Mouse (Mus musculus): Measurements from ENCODE around the gene Creb3l2. TPM values are rescaled to one million over a fixed set of nuclear protein-coding genes. Genes with fewer than 3 reads are reported as not detected.

The Creb3l2 gene
- polyA plus RNA-seq, 1 experiment from 2014 or later, result 20.8 TPM

DNA sequence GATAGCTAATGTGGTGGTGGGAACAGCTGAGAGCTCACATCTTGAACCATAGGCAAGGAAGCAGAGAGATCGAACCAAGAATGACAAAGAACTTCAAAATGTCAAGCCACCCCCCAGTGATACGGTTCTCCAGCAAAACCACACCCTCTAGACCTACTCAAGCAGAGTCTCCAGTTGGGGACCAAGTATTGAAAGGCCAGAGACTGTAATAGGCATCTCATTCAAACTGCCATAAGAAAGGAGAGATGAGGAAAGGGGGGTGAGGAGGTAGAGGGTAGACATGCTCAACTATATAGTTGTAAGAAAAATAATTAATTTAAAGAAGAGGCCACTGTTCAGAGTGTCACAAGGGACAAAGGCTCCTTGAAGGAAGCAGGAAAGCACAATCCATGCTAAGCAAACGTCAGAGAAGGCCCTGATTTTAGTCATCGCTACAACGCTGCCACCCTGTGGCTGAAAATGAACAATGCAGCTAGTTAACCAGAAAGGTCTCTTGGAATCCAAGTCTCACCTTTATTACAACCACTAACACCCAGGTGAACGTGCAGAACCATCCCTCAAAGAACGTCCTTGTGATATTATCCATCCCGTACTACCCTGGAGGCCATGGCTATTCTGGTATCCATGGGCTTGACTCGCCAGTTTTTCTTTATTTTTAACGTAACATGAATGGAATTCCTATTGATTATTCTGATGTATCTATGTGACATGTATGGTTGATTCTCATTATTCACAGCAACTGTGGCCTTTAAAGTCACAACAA is 5.9 kb upstream of the Creb3l2 start:
- no peak overlapping the region for H3K27ac ChIP-seq
- H3K4me1 ChIP-seq (replicated peaks; ENCODE audit: insufficient read depth, low read length), result no peaks in the 10 kb centered on the region
- DNase-seq (ENCODE audit: low spot score) (peak; percentile 87), ATAC-seq (replicated peaks; ENCODE audit: low FRiP score, low read depth) (peak; percentile 59; the same call in 1 of the 2 replicates)
- H3K9ac ChIP-seq (ENCODE audit: low read depth, low read length), result no peak overlapping the region
- no peaks in the 10 kb centered on the region for H3K36me3 ChIP-seq (ENCODE audit: insufficient read depth, low read length)
- H3K9me3 ChIP-seq (replicated peaks; ENCODE audit: low read length), result no peaks in the 10 kb centered on the region
- H3K27me3 ChIP-seq (ENCODE audit: insufficient read depth, low read length), result no peaks in the 10 kb centered on the region
- no peak overlapping the region for H3K4me2 ChIP-seq (ENCODE audit: low read length)
- no peak overlapping the region for H3K4me3 ChIP-seq (replicated peaks; ENCODE audit: low read depth, low read length)
- 23% methylated on average over 10 of the region's 10 CpGs for WGBS
- peak; percentile 96 for TF ChIP-seq CTCF (IDR thresholded peaks at IDR 0.05; ENCODE audit: low read depth)

DNA sequence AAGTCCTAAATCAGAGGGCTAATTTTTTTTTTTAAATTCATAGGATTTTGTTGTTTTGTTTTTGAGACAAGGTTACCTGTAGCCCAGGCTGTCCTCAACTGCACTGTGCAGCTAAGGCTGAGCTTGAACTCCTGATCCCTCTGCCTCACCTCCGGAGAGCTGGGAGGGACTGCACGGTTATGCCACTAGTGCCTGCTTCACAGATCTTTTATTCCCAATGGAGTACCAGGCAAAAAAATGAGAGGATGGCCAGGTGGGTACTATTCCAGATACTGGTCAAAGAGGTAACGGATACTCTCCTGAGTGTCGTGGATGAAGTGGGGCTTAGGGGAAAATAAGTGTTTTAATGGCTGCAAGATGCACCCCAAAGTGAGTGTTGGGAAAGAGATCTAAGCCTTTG is 835 bp upstream of the Creb3l2 start:
- 43% methylated on average over 4 of the region's 4 CpGs for WGBS
- TF ChIP-seq CTCF (IDR thresholded peaks at IDR 0.05; ENCODE audit: low read depth), result no peak
- DNase-seq (ENCODE audit: low spot score), result no peak
- H3K9ac ChIP-seq (ENCODE audit: low read depth, low read length), result peak overlapping the region; percentile 43; the same call in 1 of the 2 replicates
- H3K4me1 ChIP-seq (replicated peaks; ENCODE audit: insufficient read depth, low read length), result peaks cover 16% of the 10 kb centered on the region
- no peak for ATAC-seq (replicated peaks; ENCODE audit: low FRiP score, low read depth)
- H3K9me3 ChIP-seq (replicated peaks; ENCODE audit: low read length), result no peaks in the 10 kb centered on the region
- no peaks in the 10 kb centered on the region for H3K36me3 ChIP-seq (ENCODE audit: insufficient read depth, low read length)
- H3K4me2 ChIP-seq (ENCODE audit: low read length), result peak overlapping the region; percentile 54
- H3K27ac ChIP-seq, result no peak overlapping the region
- peak overlapping the region; percentile 31 for H3K4me3 ChIP-seq (replicated peaks; ENCODE audit: low read depth, low read length)
- H3K27me3 ChIP-seq (ENCODE audit: insufficient read depth, low read length), result no peaks in the 10 kb centered on the region

DNA sequence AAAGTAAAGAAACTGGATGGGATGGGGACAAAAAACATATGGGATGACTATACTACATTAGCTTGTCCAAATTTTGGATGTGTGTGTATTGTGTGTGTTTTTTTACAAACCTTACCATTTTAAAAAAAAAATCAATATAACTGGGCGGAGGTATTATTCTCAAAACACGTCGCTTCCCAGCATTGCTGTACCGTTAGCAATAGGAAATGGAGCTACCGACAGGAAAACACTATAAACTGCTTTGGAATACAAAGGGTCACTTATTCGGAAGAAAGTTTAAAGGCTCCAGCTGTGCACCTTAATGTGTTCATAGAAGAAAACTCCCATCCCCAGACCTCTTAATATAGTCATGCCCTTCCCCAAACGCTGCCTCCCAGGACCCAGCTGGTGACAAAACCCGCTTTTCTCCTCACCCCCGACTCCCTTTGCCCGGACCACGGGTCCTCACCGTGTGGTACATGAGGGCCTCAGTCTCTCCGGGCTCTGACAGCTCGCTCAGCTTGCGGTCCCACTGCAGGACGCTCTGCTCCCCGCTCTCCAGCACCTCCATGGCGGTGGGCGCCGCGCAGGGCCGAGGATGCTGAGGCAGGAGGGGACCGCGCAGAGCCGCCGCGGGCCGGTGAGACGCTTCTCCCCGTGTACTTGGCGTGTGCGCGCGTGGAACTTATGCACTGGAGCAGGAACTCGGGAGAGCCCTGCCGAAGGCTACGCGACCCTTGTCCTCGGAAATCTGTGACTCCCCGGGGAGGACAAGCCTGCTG is 515 bp downstream of the Creb3l2 start:
- DNase-seq (ENCODE audit: low spot score), result peak; percentile 59
- H3K9me3 ChIP-seq (replicated peaks; ENCODE audit: low read length), result no peaks in the 10 kb centered on the region
- peak; percentile 37 for ATAC-seq (replicated peaks; ENCODE audit: low FRiP score, low read depth)

GRCm38 (mm10) chr6:37440491-37441250 is 1.3 kb downstream of the Creb3l2 start:
- H3K9me3 ChIP-seq (replicated peaks; ENCODE audit: low read length), result no peaks in the 10 kb centered on the region
- no peak for TF ChIP-seq CTCF (IDR thresholded peaks at IDR 0.05; ENCODE audit: low read depth)
- 2% methylated on average over 12 of the region's 12 CpGs for WGBS
- no peaks in the 10 kb centered on the region for H3K27me3 ChIP-seq (ENCODE audit: insufficient read depth, low read length)
- peak overlapping the region; percentile 84 for H3K9ac ChIP-seq (ENCODE audit: low read depth, low read length)
- ATAC-seq (replicated peaks; ENCODE audit: low FRiP score, low read depth), result no peak
- H3K4me2 ChIP-seq (ENCODE audit: low read length), result peak overlapping the region; percentile 78
- H3K36me3 ChIP-seq (ENCODE audit: insufficient read depth, low read length), result no peaks in the 10 kb centered on the region
- peak overlapping the region; percentile 92 for H3K27ac ChIP-seq
- DNase-seq (ENCODE audit: low spot score), result peak; percentile 79
- H3K4me1 ChIP-seq (replicated peaks; ENCODE audit: insufficient read depth, low read length), result peaks cover 22% of the 10 kb centered on the region
- H3K4me3 ChIP-seq (replicated peaks; ENCODE audit: low read depth, low read length), result peak overlapping the region; percentile 88

More for the DNA sequence above, 515 bp downstream of the Creb3l2 start:
- Histone ChIP-seq H3K27me3 (ENCODE audit: insufficient read depth, low read length) (no peaks in the 10 kb centered on the region), H3K4me2 (ENCODE audit: low read length) (peak overlapping the region; percentile 78), H3K27ac (peak overlapping the region; percentile 92), H3K9ac (ENCODE audit: low read depth, low read length) (peak overlapping the region; percentile 84), H3K4me1 (replicated peaks; ENCODE audit: insufficient read depth, low read length) (peaks cover 16% of the 10 kb centered on the region), H3K36me3 (ENCODE audit: insufficient read depth, low read length) (no peaks in the 10 kb centered on the region), H3K4me3 (replicated peaks; ENCODE audit: low read depth, low read length) (peak overlapping the region; percentile 88)
- no peak for TF ChIP-seq CTCF (IDR thresholded peaks at IDR 0.05; ENCODE audit: low read depth)
- WGBS, result 2% methylated on average over 40 of the region's 40 CpGs

DNA sequence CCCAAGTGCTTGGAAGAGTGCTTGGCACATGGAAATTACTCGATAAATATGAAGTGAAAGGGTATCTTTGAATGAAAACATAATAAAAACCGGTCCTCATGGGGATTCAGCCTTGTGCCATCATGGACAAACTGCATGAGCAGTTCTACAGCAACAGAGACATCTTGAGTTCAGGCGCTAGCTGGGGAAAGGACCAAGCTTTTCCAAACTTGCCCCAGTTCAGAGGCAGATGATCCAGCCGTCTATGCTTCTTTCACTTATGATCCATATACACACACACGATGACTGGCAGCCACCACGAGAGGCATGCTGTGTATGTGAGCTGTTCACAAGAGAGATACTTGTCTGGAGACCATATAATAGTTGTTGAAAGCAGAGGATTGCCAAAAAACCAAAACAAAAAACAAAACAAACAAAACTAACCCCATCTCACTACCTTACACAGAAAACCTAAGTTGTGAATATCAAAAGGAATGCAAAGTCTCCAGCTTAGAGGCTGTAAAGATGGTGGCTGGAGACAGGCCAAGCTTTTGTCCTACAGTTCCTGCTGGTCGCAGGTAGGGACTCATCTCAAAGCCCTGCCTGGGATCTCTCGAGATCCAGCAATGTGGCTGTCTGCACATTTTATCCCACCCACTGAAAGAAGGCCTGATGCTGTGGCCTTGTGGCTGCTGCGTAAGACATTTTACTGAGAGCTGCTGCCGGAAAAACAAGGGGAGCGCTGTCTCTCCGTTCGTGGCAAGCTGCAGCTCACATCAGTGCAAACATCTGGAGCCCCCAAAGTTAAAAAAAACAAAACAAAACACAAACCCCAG is 2.1 kb downstream of the Creb3l2 start:
- Histone ChIP-seq H3K27ac (peak overlapping the region; percentile 92), H3K9me3 (replicated peaks; ENCODE audit: low read length) (no peaks in the 10 kb centered on the region), H3K4me2 (ENCODE audit: low read length) (peak overlapping the region; percentile 78), H3K4me3 (replicated peaks; ENCODE audit: low read depth, low read length) (peak overlapping the region; percentile 88), H3K36me3 (ENCODE audit: insufficient read depth, low read length) (no peaks in the 10 kb centered on the region), H3K27me3 (ENCODE audit: insufficient read depth, low read length) (no peaks in the 10 kb centered on the region), H3K9ac (ENCODE audit: low read depth, low read length) (peak overlapping the region; percentile 84), H3K4me1 (replicated peaks; ENCODE audit: insufficient read depth, low read length) (peaks cover 25% of the 10 kb centered on the region)
- 22% methylated on average over 13 of the region's 13 CpGs for WGBS
- peak; percentile 56 for DNase-seq (ENCODE audit: low spot score)
- ATAC-seq (replicated peaks; ENCODE audit: low FRiP score, low read depth), result no peak
- no peak for TF ChIP-seq CTCF (IDR thresholded peaks at IDR 0.05; ENCODE audit: low read depth)

Data from kidney, postnatal 0 days (tissue).